Mouse (Mus musculus): ENCODE measurements around the gene Cd7. TPM values are rescaled to one million over a fixed set of nuclear protein-coding genes. Genes with fewer than 3 reads are reported as not detected.

Cd7 gene
- total RNA-seq, 2 experiments from 2014 or later = 0.26 TPM; not detected in 1

DNA sequence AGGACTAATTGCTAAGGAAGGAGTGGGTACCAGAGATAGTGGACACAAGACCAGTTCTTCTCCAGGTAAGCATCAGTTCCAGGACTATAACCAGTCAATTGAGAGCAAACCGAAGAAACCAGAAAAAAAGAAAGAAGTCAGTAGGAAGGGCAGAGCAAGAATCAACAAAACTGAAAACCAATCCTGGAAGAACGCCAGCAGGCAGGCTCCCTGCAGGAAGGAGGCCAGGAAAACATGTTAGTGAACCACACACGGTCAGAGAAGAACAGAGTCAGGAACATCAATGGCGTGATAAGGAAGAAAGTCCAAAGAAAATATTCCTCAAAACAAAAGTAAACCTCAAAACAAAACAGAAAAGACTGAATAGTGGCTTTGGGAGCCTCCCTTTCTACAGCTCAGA, 37.3 kb downstream of the Cd7 start:
- DNase-seq = peak; percentile 45 to 48
- intact Hi-C loops (cut with DNase I) = no loop called here

DNA sequence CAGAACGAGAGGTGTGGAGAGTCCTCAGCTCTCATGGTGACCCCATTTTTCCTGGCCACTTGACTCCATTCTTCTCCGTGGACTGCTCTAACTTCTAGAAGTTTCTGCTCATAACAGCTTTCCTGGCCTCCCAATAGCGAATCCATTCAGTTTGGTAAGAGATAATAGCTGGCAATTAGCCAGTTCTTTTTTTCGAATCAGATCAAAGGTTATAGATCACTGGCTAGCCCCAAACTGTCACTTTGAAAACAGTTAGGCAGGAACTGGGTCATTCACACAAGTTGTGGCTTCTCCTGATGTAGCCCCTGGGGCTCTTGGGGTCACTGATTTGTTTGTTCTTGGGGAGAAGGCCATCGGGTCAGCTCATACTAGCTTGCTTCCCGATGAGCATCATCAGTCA, 44.5 kb downstream of the Cd7 start:
- intact Hi-C loops (cut with DNase I) = no loop called here

DNA sequence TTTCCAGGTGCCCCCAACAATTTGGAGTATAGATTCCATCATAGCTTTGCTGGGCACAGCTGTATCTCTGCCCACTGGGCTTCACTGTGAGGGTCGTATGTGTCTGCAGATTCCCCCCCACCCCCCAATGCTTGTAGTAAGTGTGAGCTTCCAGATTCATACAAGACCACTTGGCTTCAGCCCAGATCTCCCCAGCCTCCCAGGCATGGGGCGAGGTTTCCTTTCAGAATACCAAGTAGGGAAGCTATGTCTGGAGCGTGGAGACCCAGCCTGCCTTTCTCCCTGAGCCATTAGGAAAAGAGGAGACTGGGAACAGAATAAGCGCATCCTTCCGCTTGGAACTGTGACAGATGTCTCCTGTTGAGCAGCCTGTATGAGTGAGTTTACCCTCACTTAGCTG, 45.6 kb downstream of the Cd7 start:
- intact Hi-C loops (cut with DNase I) = no loop called here
- DNase-seq = no peak

More for the DNA sequence above, 44.5 kb downstream of the Cd7 start:
- no peak for DNase-seq

DNA sequence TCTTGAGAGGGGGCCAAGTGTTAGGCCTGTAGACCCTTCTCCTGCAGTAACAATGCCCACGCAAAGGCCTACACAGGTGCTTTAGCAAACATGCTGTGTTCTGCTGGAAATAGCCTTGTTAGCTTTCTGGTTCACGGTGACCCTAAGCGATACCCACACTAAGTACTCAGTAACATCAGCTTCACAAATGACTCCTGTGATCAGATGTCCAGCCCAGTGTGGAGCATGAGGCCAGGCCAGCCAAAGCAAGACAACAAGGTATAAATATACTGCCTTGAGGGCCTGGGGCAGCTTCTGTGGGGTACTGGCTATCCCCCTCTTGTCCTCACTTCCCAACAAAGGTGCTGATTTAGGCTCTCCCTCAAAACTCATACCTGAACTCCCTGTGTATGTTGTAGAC, 46.1 kb downstream of the Cd7 start:
- DNase-seq = no peak
- intact Hi-C loops (cut with DNase I) = no loop called here

DNA sequence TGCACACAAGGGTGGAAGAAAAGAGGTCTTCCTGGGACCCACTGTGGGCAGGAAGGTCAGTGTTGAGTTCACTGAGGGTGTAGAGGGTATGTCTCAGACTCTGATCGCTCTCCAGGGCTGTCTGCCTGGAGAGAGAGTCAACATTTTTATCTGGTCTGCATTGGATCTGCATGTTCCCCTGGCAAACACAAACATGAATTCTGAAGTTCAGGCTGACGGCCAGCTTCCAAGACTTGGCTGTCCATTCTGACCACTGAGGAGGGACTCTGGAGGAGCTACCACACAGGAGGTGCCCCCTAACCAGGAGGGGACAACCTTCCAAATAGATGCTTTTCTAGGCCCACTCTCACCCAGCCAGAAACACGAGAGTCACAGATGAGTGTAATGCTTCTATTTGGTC, 47.4 kb downstream of the Cd7 start:
- intact Hi-C loops (cut with DNase I) = no loop called here
- peak; percentile 58 to 68 for DNase-seq

DNA sequence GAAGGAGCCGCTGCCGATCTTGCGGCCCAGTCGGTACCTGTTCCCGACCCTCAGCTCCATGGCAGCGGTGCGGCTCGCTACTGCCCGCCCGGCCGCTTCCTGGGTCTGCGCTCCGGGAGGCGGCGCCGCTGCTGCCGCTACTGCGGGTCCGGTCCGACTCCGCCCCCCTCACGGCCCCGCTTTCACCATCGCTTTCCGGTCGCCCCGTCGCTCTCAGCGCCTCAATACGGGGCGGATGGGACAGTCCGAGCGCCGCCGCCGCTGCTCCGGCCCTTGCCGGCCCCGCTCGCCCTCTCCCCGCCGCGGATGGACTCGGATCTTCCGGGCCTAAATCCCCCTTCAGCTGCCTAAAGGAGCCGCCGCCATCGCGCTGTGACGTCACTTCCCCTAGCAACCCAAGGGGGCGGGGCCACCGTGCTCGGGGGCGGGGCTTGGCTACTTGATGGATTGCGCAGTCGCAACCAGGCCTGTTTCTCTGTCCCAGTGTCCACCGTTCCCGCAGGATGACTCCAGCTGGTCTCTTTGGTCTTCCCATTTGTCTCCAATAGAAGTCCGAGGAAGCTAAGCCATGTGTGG, 48.2 kb downstream of the Cd7 start, which contains the start of gene Csnk1d:
Csnk1d (minus strand) TSS at position 380 of the 576 bp plus-strand sequence.
- intact Hi-C loops (cut with DNase I) = no loop called here
- DNase-seq = peak; percentile 99 to 100

DNA sequence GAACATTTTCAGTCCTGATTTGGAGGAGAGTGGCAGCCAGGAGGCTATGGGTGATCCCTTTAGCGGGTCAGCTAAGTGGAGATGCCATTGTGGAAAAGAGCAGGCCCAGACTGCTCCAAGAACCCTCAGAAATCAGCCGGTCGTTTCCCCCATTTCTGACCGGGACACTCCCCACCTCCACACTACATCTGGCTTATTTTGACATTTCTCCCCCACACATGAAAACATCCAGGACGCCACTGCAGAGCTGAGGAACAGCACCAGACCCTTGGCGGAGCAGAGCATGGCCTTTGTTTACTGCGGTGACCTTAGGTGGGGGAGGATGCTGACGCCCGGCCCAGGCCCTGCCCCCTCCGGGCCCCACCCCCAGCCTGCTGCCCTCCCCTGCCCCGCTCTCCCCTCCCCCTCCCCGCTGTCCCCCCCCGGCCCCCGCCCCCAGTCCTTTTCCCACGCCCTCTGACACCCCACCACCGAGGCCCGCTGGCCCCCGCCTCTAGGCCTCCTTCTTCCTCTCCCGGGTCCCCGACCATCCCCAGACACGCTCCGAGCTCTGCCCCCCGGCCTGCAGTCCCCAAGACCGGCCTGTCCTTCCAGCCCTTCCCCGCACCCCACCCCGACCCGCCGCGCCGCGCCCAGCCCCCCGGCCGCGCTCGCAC, 49.0 kb downstream of the Cd7 start:
- DNase-seq = peak; percentile 59 to 70
- intact Hi-C loops (cut with DNase I) = no loop called here

DNA sequence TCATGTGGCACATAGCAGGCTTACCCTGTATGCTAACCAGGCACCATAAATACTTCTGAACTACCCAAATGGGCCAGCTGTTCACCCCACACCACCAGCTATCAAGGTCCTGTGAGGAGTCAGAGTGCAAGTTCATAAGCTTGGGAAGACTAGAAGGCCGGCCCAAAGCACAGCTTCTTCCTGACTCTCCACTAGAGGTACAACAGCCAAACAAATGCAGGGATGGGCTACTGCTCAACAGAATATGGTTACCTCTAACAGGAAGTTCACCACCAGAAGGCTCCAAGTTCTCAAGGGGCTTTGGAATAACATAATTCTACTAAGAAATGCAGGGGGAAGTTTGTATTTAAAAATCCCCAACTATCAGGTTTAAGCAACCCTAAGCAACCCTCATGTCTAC, 49.7 kb downstream of the Cd7 start:
- DNase-seq = no peak
- intact Hi-C loops (cut with DNase I) = no loop called here

DNA sequence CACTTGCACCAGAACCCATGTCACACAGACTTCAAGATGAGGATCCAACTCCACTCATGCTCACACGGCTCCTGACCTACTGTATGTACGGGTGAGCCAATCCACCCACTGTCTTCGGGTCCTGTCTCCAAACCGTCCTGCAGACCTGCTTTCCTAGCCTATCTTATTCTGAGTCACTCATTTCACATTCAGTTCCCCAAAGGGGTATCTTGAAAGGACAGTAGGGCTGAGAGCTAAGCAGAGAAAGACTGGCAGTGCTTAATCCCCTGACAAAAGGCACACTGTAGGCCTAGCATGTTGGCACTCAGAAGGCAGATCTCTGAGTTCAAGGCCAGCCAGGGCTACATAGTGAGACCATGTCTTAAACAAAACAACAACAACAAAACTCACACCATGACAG, 50.8 kb downstream of the Cd7 start:
- intact Hi-C loops (cut with DNase I) = no loop called here

DNA sequence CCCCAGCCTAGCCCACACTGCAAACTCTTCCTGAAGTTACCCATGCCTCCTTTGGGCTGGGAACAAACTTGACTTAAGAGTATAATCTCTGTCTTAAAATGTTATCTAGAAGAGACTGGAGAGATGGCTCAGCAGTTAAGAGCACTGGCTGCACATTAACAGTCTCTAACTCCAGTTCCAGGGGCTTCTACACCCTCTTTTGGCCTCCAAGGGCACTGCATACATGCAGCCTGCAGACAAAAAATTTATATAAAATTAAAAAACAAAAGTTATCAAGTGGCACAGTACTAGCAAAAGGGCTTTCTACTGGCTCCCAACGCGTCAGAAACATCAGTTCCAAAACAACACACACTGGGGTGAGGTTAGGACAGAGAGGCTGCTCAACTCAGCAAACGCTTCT, 51.6 kb downstream of the Cd7 start:
- no peak for DNase-seq
- intact Hi-C loops (cut with DNase I) = no loop called here

More for the DNA sequence above, 50.8 kb downstream of the Cd7 start:
- DNase-seq = no peak

Other genes starting within 250 kb of the Cd7 start
- gene Dus1l, start 243.0 kb downstream of the Cd7 start, total RNA-seq (2021) = 10 to 100 TPM; 33.1 to 34.8 TPM
- 10 to 100 TPM; 27.4 to 33.8 TPM for gene Fasn, start 214.9 kb downstream of the Cd7 start, total RNA-seq (2021)
- 1 to 10 TPM; 1.7 to 1.8 TPM for gene Ccdc57, start 106.5 kb downstream of the Cd7 start, total RNA-seq (2021)
- gene Slc16a3, start 90.9 kb downstream of the Cd7 start, total RNA-seq (2021) = 1 to 10 TPM; 4.0 to 4.4 TPM
- gene Csnk1d, start 48.1 kb downstream of the Cd7 start, total RNA-seq (2021) = 10 to 100 TPM; 86.0 to 89.5 TPM
- gene Sectm1b, start 24.2 kb upstream of the Cd7 start, total RNA-seq (2021) = not detected
- gene Sectm1a, start 41.8 kb upstream of the Cd7 start, total RNA-seq (2021) = not detected
- not detected for gene Tex19.2, start 79.3 kb upstream of the Cd7 start, total RNA-seq (2021)
- gene Tex19.1, start 106.7 kb upstream of the Cd7 start, total RNA-seq (2021) = not detected
- gene Uts2r, start 120.9 kb upstream of the Cd7 start, total RNA-seq (2021) = under 1 TPM; 0.24 to 0.35 TPM
- 10 to 100 TPM; 12.7 to 15.1 TPM for gene Hexdc, start 165.0 kb upstream of the Cd7 start, total RNA-seq (2021)
- gene Ogfod3, start 165.3 kb upstream of the Cd7 start, total RNA-seq (2021) = 10 to 100 TPM; 18.3 to 19.4 TPM
- gene Cybc1, start 189.9 kb upstream of the Cd7 start, total RNA-seq (2021) = 10 to 100 TPM in 1 of 2 experiments, 1 to 10 TPM in 1; 9.3 to 12.6 TPM
- gene Narf, start 197.8 kb upstream of the Cd7 start, total RNA-seq (2021) = 10 to 100 TPM; 75.8 to 93.3 TPM
- gene Foxk2, start 220.6 kb upstream of the Cd7 start, total RNA-seq (2021) = 10 to 100 TPM; 23.3 to 27.6 TPM

Data from heart, postnatal 10 days (tissue).